Mouse (Mus musculus): Measurements from ENCODE around the gene Dtx2. TPM values are rescaled to one million over a fixed set of nuclear protein-coding genes. Genes with fewer than 3 reads are reported as not detected.
"Not testable (repeated sequence)": the region's sequence is repeated elsewhere in the genome, so short reads cannot be mapped to it uniquely, and the experiment has no call there.

Dtx2 gene
- polyA plus RNA-seq, 1 experiment: 75.3 TPM

- no peaks in the 10 kb centered on the region for H3K4me1 ChIP-seq (replicated peaks; ENCODE audit: control insufficient read depth, insufficient read depth, low read length)
- no peak for TF ChIP-seq POLR2A (IDR thresholded peaks at IDR 0.05; ENCODE audit: control insufficient read depth, extremely low read depth, insufficient read depth, low read length, poor library complexity)
- no peak for TF ChIP-seq CTCF (IDR thresholded peaks at IDR 0.05; ENCODE audit: borderline replicate concordance, control insufficient read depth, extremely low read depth, insufficient read depth, low read length, poor library complexity)
- no peaks in the 10 kb centered on the region for H3K36me3 ChIP-seq (ENCODE audit: control insufficient read depth, insufficient read depth, low read length)
- no peak overlapping the region for H3K4me3 ChIP-seq (ENCODE audit: control insufficient read depth, insufficient read depth, low read length)
- 72% methylated on average over 2 of the region's 2 CpGs for WGBS
- H3K27ac ChIP-seq (ENCODE audit: control insufficient read depth, insufficient read depth, low read length): no peak overlapping the region
- DNase-seq: no peak
- H3K27me3 ChIP-seq (ENCODE audit: control insufficient read depth, insufficient read depth, low read length): no peaks in the 10 kb centered on the region
Measured at GRCm38 (mm10) chr5:136041260-136041659, 46.7 kb downstream of the Dtx2 start.

DNA sequence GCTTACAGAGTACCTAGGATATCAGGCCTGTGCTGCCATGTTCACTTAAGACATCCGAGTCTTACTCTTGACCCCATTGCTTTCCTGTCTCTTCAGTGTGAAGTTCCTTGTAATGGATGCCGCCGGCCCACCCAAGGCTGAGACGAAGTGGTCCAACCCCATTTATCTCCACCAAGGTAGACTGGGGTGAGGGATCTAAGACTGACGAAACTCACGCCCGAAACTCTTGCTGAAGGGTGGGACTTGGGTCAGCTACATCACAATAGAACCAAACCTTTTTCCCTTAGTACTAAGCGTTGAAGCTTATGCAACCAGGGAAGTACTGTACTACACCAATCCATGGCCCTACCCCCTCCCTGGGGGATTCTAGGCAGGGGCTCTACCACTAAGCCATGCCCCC is 47.1 kb downstream of the Dtx2 start:
- Histone ChIP-seq H3K27ac (ENCODE audit: control insufficient read depth, insufficient read depth, low read length) (no peak overlapping the region), H3K27me3 (ENCODE audit: control insufficient read depth, insufficient read depth, low read length) (no peaks in the 10 kb centered on the region), H3K4me3 (ENCODE audit: control insufficient read depth, insufficient read depth, low read length) (no peak overlapping the region), H3K4me1 (replicated peaks; ENCODE audit: control insufficient read depth, insufficient read depth, low read length) (no peaks in the 10 kb centered on the region), H3K36me3 (ENCODE audit: control insufficient read depth, insufficient read depth, low read length) (no peaks in the 10 kb centered on the region)
- WGBS: 99% methylated on average over 8 of the region's 8 CpGs
- TF ChIP-seq CTCF (IDR thresholded peaks at IDR 0.05; ENCODE audit: borderline replicate concordance, control insufficient read depth, extremely low read depth, insufficient read depth, low read length, poor library complexity) (no peak), POLR2A (IDR thresholded peaks at IDR 0.05; ENCODE audit: control insufficient read depth, extremely low read depth, insufficient read depth, low read length, poor library complexity) (no peak)
- no peak for DNase-seq

DNA sequence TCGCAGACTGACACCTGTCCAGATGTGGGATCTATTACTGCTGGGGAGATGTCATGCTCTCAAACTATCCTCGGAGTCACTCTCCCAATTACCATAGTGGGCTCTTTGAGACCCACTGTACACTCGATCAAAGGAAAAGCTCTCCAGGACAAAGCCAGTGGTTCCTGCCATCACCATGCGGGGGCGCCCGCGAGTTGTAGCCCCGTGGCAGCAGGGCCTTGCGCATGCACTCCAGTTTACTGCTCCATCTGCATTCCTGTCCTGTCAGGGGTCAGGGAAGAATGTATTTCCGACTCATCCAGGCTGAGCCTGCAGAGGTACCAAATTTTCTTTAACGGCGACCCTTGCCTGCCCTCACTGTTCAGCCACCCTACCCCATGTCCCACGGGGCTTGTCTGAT is 50.3 kb downstream of the Dtx2 start:
- TF ChIP-seq POLR2A (IDR thresholded peaks at IDR 0.05; ENCODE audit: control insufficient read depth, extremely low read depth, insufficient read depth, low read length, poor library complexity) (no peak), CTCF (IDR thresholded peaks at IDR 0.05; ENCODE audit: borderline replicate concordance, control insufficient read depth, extremely low read depth, insufficient read depth, low read length, poor library complexity) (0 out of 2 replicates have a peak, but pooled peaks have one; percentile 30)
- no peak overlapping the region for H3K4me3 ChIP-seq (ENCODE audit: control insufficient read depth, insufficient read depth, low read length)
- H3K36me3 ChIP-seq (ENCODE audit: control insufficient read depth, insufficient read depth, low read length): no peaks in the 10 kb centered on the region
- H3K27me3 ChIP-seq (ENCODE audit: control insufficient read depth, insufficient read depth, low read length): no peaks in the 10 kb centered on the region
- 76% methylated on average over 13 of the region's 13 CpGs for WGBS
- H3K4me1 ChIP-seq (replicated peaks; ENCODE audit: control insufficient read depth, insufficient read depth, low read length): no peaks in the 10 kb centered on the region
- peak; percentile 20 for DNase-seq
- H3K27ac ChIP-seq (ENCODE audit: control insufficient read depth, insufficient read depth, low read length): no peak overlapping the region

DNA sequence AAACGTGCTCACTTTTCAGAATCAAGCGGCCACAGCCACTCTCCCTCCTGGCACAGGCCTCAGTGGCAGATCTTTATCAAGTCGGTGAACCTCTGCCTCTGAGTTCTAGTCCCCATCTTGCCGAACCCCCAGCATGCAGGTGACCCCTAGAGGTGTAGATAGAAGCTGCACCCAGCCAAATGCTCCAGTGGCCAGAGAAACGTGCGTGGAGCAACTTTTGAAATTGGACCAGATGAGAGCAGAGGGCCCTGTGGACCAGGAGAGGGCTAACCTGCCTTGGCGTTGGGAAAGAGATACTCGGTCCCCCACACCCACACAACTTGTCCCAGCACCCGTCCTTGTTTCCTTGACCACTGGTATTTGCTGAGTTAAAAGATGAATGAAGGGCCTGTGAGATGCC is 50.8 kb downstream of the Dtx2 start:
- DNase-seq: peak; percentile 34
- Histone ChIP-seq H3K27me3 (ENCODE audit: control insufficient read depth, insufficient read depth, low read length) (no peaks in the 10 kb centered on the region), H3K4me1 (replicated peaks; ENCODE audit: control insufficient read depth, insufficient read depth, low read length) (no peaks in the 10 kb centered on the region), H3K4me3 (ENCODE audit: control insufficient read depth, insufficient read depth, low read length) (no peak overlapping the region), H3K27ac (ENCODE audit: control insufficient read depth, insufficient read depth, low read length) (no peak overlapping the region), H3K36me3 (ENCODE audit: control insufficient read depth, insufficient read depth, low read length) (no peaks in the 10 kb centered on the region)
- WGBS: 35% methylated on average over 9 of the region's 9 CpGs
- TF ChIP-seq POLR2A (IDR thresholded peaks at IDR 0.05; ENCODE audit: control insufficient read depth, extremely low read depth, insufficient read depth, low read length, poor library complexity) (no peak), CTCF (IDR thresholded peaks at IDR 0.05; ENCODE audit: borderline replicate concordance, control insufficient read depth, extremely low read depth, insufficient read depth, low read length, poor library complexity) (0 out of 2 replicates have a peak, but pooled peaks have one; percentile 46)

DNA sequence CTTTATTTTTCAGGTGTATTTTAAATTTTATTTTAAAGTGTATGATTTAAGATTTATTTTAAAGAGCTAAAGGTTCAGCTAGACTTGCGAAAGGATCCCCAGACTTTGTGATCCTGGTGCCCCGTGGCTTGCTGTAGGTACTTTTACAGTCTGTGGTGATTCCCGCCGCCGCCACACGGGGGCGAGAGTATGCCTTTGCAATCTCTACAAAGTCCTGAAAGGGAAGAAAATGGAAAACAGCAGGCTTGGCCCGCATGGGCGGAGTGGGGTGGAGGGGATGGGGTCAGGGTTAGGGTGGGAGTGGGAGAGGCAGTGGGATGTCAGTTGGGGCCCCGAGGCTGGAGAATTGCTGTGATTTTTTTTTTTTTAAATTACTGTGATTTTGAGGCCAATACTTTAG is 51.4 kb downstream of the Dtx2 start:
- 5% methylated on average over 10 of the region's 10 CpGs for WGBS
- TF ChIP-seq POLR2A (IDR thresholded peaks at IDR 0.05; ENCODE audit: control insufficient read depth, extremely low read depth, insufficient read depth, low read length, poor library complexity) (no peak), CTCF (IDR thresholded peaks at IDR 0.05; ENCODE audit: borderline replicate concordance, control insufficient read depth, extremely low read depth, insufficient read depth, low read length, poor library complexity) (peak; percentile 86)
- DNase-seq: peak; percentile 86
- Histone ChIP-seq H3K4me3 (ENCODE audit: control insufficient read depth, insufficient read depth, low read length) (no peak overlapping the region), H3K36me3 (ENCODE audit: control insufficient read depth, insufficient read depth, low read length) (no peaks in the 10 kb centered on the region), H3K4me1 (replicated peaks; ENCODE audit: control insufficient read depth, insufficient read depth, low read length) (no peaks in the 10 kb centered on the region), H3K27ac (ENCODE audit: control insufficient read depth, insufficient read depth, low read length) (no peak overlapping the region), H3K27me3 (ENCODE audit: control insufficient read depth, insufficient read depth, low read length) (no peaks in the 10 kb centered on the region)

- H3K27me3 ChIP-seq (ENCODE audit: control insufficient read depth, insufficient read depth, low read length); H3K27ac ChIP-seq (ENCODE audit: control insufficient read depth, insufficient read depth, low read length); H3K4me3 ChIP-seq (ENCODE audit: control insufficient read depth, insufficient read depth, low read length); H3K36me3 ChIP-seq (ENCODE audit: control insufficient read depth, insufficient read depth, low read length); H3K4me1 ChIP-seq (replicated peaks; ENCODE audit: control insufficient read depth, insufficient read depth, low read length); DNase-seq: not testable (repeated sequence)
Measured at GRCm38 (mm10) chr5:136048541-136048940, 53.9 kb downstream of the Dtx2 start.

DNA sequence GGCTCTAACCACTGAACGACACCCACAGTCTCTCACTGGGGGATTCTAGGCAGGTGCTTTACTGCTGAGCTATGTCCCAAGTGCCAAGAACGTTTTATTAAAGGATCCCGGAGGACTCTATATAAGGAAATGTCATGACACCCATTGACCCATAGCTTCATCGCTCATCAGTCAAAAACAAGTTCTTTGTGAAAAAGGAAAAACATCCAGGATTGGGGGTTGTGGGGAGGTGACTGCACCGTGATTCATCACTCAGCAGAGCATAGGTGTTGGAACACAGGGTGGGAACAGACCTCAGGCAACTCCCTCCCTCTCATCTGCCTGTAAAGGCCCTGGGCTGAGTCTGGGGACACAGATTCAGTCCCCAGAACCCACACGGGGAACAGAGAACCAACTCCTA is 55.3 kb downstream of the Dtx2 start:
- no peaks in the 10 kb centered on the region for H3K27me3 ChIP-seq (ENCODE audit: control insufficient read depth, insufficient read depth, low read length)
- no peak for TF ChIP-seq POLR2A (IDR thresholded peaks at IDR 0.05; ENCODE audit: control insufficient read depth, extremely low read depth, insufficient read depth, low read length, poor library complexity)
- no peak for TF ChIP-seq CTCF (IDR thresholded peaks at IDR 0.05; ENCODE audit: borderline replicate concordance, control insufficient read depth, extremely low read depth, insufficient read depth, low read length, poor library complexity)
- no peak for DNase-seq
- H3K36me3 ChIP-seq (ENCODE audit: control insufficient read depth, insufficient read depth, low read length): no peaks in the 10 kb centered on the region
- H3K27ac ChIP-seq (ENCODE audit: control insufficient read depth, insufficient read depth, low read length): no peak overlapping the region
- no peak overlapping the region for H3K4me3 ChIP-seq (ENCODE audit: control insufficient read depth, insufficient read depth, low read length)
- WGBS: 89% methylated on average over 6 of the region's 6 CpGs
- H3K4me1 ChIP-seq (replicated peaks; ENCODE audit: control insufficient read depth, insufficient read depth, low read length): 0 out of 2 replicates have a peak, but pooled peaks cover 3% of the 10 kb centered on the region
